In the genomic region with DNA sequence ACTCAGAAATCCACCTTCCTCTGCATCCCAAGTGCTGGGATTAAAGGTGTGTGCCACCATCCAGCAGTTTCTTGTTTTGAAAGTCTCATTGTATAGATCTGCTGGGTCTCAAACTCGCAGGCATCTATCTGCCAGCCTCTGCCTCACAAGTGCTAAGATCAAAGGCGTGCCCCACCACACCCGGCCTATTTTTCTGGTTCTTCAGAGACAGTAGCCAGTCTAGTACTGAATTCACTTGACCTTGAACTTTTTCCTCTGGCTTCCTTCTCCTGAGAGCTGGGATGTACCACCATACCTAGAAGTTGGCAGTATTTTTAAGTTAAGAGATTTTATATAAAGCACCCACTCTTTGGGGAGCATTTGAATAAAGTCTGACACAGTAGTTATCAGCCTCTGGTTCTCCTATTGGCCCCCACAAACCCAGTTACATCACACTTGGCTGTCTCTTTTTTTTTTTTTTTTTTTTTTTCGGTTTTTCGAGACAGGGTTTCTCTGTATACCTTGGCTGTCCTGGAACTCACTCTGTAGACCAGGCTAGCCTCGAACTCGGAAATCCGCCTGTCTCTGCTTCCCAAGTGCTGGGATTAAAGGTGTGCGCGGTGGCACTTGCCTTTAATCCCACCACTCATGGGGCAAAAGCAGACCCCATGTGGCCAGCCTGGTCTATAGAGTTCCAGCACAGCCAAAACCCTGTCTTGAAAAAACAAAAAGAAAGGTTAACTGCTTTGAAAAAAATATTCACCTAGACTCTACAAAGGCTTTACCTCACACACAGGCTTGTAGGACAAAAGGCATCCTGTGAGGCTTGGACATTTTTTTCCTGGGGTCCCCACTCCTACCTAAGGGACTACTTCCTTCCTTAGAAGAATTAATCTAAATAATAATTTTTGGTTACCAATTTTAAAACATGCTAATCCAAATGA, we compare ENCODE assay signal across 8 mouse cellular contexts. TPM values are rescaled to one million over a fixed set of nuclear protein-coding genes. Genes with fewer than 3 reads are reported as not detected.
DNase-seq lines count a peak whose midpoint lies in the region; ATAC-seq and TF ChIP-seq lines count a peak whose summit lies in the region.

No protein-coding gene starts in this region.

- no peak overlapping the region for H3K9ac ChIP-seq in heart, postnatal 0 days (replicated peaks; ENCODE audit: low read depth, low read length)

- 87% methylated on average over 10 of the region's 10 CpGs for WGBS in heart, postnatal 0 days
- 90% methylated on average over 10 of the region's 10 CpGs for WGBS in midbrain, embryonic 10.5 days

- peak overlapping the region; percentile 30 for H3K4me3 ChIP-seq in heart, postnatal 0 days (ENCODE audit: low read depth, low read length)
- H3K4me3 ChIP-seq in midbrain, embryonic 10.5 days, result peak overlapping the region; percentile 93

- no peaks in the 10 kb centered on the region for H3K27me3 ChIP-seq in heart, postnatal 0 days (ENCODE audit: control insufficient read depth, insufficient read depth, low read length)
- H3K27me3 ChIP-seq in midbrain, embryonic 10.5 days (ENCODE audit: low read depth, poor library complexity, severe bottlenecking), result no peaks in the 10 kb centered on the region

- DNase-seq in kidney, postnatal 14 days, result peak; percentile 17
- no peak for DNase-seq in kidney, adult 11 months
- DNase-seq in c-Kit-positive CD71-positive TER-119-negative erythroid progenitor cells, embryonic 14.5 days (ENCODE audit: low read depth), result peak; percentile 58
- no peak for DNase-seq in heart, postnatal 0 days (ENCODE audit: low spot score)
- DNase-seq in midbrain, embryonic 10.5 days (ENCODE audit: low spot score), result no peak
- no peak for DNase-seq in adrenal gland, postnatal 25 days
- no peak for DNase-seq in ovary, postnatal 14 days (ENCODE audit: low spot score)
- DNase-seq in frontal cortex, postnatal 10 days (ENCODE audit: low spot score in 2 of 2), result no peak

- ATAC-seq in heart, postnatal 0 days (ENCODE audit: insufficient read depth, low read depth), result no peak

- H3K4me1 ChIP-seq in heart, postnatal 0 days (ENCODE audit: control insufficient read depth, insufficient read depth), result no peaks in the 10 kb centered on the region; the same call in 1 of the 2 replicates
- peaks cover 23% of the 10 kb centered on the region for H3K4me1 ChIP-seq in midbrain, embryonic 10.5 days

- no peaks in the 10 kb centered on the region for H3K9me3 ChIP-seq in heart, postnatal 0 days (replicated peaks; ENCODE audit: control insufficient read depth, low read length)
- no peaks in the 10 kb centered on the region for H3K9me3 ChIP-seq in midbrain, embryonic 10.5 days (replicated peaks)

- peaks cover 23% of the 10 kb centered on the region for H3K36me3 ChIP-seq in heart, postnatal 0 days (replicated peaks; ENCODE audit: control insufficient read depth, insufficient read depth, low read length)
- peaks cover 26% of the 10 kb centered on the region for H3K36me3 ChIP-seq in midbrain, embryonic 10.5 days

- H3K4me2 ChIP-seq in heart, postnatal 0 days (ENCODE audit: low read depth, low read length), result peak overlapping the region; percentile 54

- H3K27ac ChIP-seq in heart, postnatal 0 days (ENCODE audit: low read depth), result peak overlapping the region; percentile 13; the same call in 1 of the 2 replicates
- H3K27ac ChIP-seq in midbrain, embryonic 10.5 days (replicated peaks), result peak overlapping the region; percentile 99

- no peak for TF ChIP-seq CTCF in heart, postnatal 0 days (IDR thresholded peaks at IDR 0.05; ENCODE audit: low read depth)

- no peak for TF ChIP-seq EP300 in heart, postnatal 0 days (IDR thresholded peaks at IDR 0.05; ENCODE audit: low read depth)

RNA-seq across cellular contexts. Expression of a gene that starts 0.9 kb away (rescaled TPM):
- 64.1 and 105 TPM in 2 replicates for total RNA-seq in heart, postnatal 0 days (2014; rRNA removed; ENCODE audit: low replicate concordance)
- 1,927 and 2,123 TPM in 2 replicates for polyA plus RNA-seq in heart, postnatal 0 days (2015; fragmentation: Nextera tagmentation; extraction: Ambion mirVana)
- 1,709 and 1,814 TPM in 2 replicates for polyA plus RNA-seq in midbrain, embryonic 10.5 days (2016; fragmentation: Nextera tagmentation; extraction: Ambion mirVana)
- total RNA-seq in adrenal gland, postnatal 25 days (2021), result 904 and 1,056 TPM in 2 replicates

RNA-seq across cellular contexts. Expression of a gene that starts 15.4 kb away (rescaled TPM):
- not detected in 2 replicates for total RNA-seq in heart, postnatal 0 days (2014; rRNA removed; ENCODE audit: low replicate concordance)
- polyA plus RNA-seq in heart, postnatal 0 days (2015; fragmentation: Nextera tagmentation; extraction: Ambion mirVana), result not detected in 2 replicates
- polyA plus RNA-seq in midbrain, embryonic 10.5 days (2016; fragmentation: Nextera tagmentation; extraction: Ambion mirVana), result 0.56 TPM in 1 of 2 replicates, not detected in the other
- total RNA-seq in adrenal gland, postnatal 25 days (2021), result not detected in 2 replicates

RNA-seq across cellular contexts. Expression of a gene that starts 37.1 kb away (rescaled TPM):
- 3.5 and 5.7 TPM in 2 replicates for total RNA-seq in heart, postnatal 0 days (2014; rRNA removed; ENCODE audit: low replicate concordance)
- polyA plus RNA-seq in heart, postnatal 0 days (2015; fragmentation: Nextera tagmentation; extraction: Ambion mirVana), result 2.0 TPM in 2 replicates
- polyA plus RNA-seq in midbrain, embryonic 10.5 days (2016; fragmentation: Nextera tagmentation; extraction: Ambion mirVana), result 36.6 and 40.2 TPM in 2 replicates
- 46.0 and 68.7 TPM in 2 replicates for total RNA-seq in adrenal gland, postnatal 25 days (2021)

RNA-seq across cellular contexts. Expression of a gene that starts 49.1 kb away (rescaled TPM):
- total RNA-seq in heart, postnatal 0 days (2014; rRNA removed; ENCODE audit: low replicate concordance), result not detected in 2 replicates
- not detected in 2 replicates for polyA plus RNA-seq in heart, postnatal 0 days (2015; fragmentation: Nextera tagmentation; extraction: Ambion mirVana)
- not detected in 2 replicates for polyA plus RNA-seq in midbrain, embryonic 10.5 days (2016; fragmentation: Nextera tagmentation; extraction: Ambion mirVana)
- not detected in 2 replicates for total RNA-seq in adrenal gland, postnatal 25 days (2021)

RNA-seq across cellular contexts. Expression of a gene that starts 58.0 kb away (rescaled TPM):
- total RNA-seq in heart, postnatal 0 days (2014; rRNA removed; ENCODE audit: low replicate concordance), result 2.2 TPM in 1 of 2 replicates, not detected in the other
- polyA plus RNA-seq in heart, postnatal 0 days (2015; fragmentation: Nextera tagmentation; extraction: Ambion mirVana), result 0.14 and 0.32 TPM in 2 replicates
- 0.12 and 0.16 TPM in 2 replicates for polyA plus RNA-seq in midbrain, embryonic 10.5 days (2016; fragmentation: Nextera tagmentation; extraction: Ambion mirVana)
- not detected in 2 replicates for total RNA-seq in adrenal gland, postnatal 25 days (2021)

Comparison
In these comparisons a context has a peak if more than half of its experiments do, and no peak if none do; other contexts are left out.
1. DNase-seq: peak in kidney, postnatal 14 days (single experiment) and c-Kit-positive CD71-positive TER-119-negative erythroid progenitor cells, embryonic 14.5 days (single experiment); none in kidney, adult 11 months (single experiment), heart, postnatal 0 days (single experiment), midbrain, embryonic 10.5 days (single experiment), adrenal gland, postnatal 25 days (single experiment), ovary, postnatal 14 days (single experiment) and frontal cortex, postnatal 10 days (0 of 2).